Mouse (Mus musculus) thymus, postnatal 14 days (tissue): ENCODE measurements around the gene Arhgef2.
"Not testable (repeated sequence)": the region's sequence is repeated elsewhere in the genome, so short reads cannot be mapped to it uniquely, and the experiment has no call there.

Experiments
- DNase-seq: peaks from one replicate; pipeline ENCODE4 v3.0.0; 2021

Arhgef2 gene

DNA sequence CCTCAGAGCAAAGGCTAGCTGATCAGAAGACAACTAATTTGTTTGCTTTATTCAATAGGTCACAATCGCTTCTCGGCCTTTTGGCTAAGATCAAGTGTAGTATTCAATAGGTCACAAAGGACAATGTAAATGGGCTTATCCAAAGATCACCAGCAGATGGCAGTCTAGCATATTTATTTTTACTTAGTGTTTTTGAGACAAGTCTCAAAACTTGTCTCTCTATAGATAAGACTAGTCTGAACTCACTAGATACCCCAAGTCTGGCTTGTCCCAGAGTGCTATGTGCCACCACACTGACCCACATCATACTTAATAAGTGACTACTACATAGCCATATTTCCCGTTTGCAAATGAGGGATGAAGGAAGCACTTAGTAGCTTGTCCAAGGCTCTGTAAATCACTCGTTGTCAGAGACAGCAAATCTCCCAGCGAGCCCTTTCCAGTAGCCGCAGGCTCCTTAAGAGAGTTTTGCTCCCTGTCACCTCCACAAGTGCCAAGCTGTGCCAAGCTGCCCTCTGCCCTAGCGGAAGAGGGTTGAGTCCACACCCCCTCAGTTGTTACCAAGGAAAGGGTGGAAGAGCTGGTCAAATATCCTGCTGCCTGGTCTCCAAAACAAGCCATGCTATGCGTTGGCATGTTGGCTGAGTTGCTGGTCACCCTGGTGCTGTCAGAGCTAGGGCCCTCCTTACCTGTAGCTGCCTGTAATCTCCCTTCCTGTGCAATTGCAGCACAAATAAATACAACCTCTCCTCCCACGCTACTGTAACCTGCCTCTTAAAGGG is 13.6 kb upstream of the Arhgef2 start:
- DNase-seq = peak; percentile 66

DNA sequence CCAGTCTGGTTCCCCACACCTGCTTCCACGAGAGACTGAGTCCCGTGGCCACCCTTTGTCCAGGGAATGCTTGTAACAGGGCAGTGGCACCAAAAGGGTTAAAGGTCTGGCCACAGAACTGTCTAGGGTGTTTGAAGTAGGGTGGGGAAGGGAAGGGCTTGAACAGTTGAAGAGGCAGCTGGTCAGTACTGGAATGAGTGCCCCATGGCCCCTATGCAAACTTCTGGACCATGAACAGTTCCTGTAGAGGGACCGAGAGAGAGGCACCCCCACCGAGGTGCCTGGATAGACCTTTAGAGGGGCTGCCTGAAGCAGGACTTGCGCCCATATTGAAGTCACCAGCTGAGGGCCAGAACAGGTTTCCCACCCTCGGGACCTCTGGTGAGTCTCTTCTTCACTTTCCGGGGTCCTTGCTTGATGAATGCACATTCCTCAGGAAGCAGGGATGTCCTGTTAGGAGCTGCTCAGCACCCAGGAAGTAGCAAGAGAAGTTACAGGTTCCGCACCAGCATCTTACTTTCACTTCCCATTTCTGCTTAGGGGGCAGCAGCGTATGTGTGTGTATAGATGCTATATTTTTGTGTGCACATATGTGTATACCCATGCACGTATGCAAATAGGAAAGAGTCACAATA is 12.7 kb upstream of the Arhgef2 start:
- DNase-seq = peak; percentile 48

DNA sequence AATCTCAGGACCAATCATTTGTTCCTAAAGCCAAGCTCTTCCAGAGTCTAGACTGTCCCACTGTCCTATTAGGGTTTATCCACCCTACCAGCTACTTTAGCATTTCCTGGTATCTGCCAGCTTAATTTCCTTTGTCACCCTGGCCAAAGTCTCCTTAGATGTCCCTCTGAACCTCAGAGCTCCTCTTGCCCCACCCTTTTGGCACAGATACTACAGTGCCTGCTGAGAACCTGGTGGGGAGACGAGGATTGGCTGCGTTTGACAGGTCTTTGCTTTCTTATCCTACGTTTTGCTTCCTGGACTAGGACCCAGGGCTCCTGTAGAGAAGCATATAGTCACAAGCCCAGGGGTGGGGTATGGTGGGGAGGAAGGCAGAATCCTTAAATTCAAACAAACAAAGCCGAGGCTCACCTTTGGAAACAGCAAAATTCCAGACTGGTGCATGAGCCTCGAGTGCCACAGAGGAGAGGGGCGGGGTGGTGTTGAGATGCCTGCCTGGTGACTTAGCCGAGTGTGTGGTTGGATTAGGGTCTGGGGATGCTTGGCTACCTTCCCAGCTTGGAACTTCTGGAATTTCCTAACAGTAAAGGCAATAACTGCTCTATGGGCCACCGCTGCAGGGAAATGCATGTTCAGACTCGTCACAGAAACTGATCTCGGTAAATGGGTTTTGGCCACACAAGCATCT is 11.7 kb upstream of the Arhgef2 start:
- DNase-seq = no peak

DNA sequence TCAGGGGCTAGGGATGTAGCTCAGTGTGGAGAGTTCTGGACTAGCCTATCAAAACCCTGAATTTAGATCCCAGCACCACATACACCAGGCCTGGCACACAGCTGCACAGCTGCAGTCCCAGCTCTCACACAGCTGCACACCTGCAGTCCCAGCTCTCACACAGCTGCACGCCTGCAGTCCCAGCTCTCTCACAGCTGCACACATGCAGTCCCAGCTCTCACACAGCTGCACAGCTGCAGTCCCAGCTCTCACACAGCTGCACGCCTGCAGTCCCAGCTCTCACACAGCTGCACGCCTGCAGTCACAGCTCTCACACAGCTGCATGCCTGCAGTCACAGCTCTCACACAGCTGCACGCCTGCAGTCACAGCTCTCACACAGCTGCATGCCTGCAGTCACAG is 9.2 kb upstream of the Arhgef2 start:
- DNase-seq = not testable (repeated sequence)

DNA sequence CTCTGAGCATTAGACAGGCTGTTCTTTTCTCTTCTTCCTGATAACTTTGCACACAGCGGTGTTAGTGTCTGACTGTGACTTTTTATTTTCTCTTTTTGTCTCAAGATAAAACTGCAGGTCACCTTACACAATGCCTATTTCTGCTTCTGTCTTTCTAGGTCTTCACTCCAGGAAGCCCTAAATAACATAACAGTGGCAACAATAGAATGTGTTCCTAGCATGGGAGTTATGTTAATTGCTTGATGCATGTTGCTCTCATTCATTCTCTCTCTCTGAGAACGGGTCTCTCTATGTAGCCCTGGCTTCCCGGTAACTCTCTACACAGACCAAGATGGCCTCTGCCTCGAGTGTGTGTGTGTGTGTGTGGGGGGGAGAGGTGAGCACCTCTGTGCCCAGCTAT is 3.3 kb upstream of the Arhgef2 start:
- DNase-seq = no peak

DNA sequence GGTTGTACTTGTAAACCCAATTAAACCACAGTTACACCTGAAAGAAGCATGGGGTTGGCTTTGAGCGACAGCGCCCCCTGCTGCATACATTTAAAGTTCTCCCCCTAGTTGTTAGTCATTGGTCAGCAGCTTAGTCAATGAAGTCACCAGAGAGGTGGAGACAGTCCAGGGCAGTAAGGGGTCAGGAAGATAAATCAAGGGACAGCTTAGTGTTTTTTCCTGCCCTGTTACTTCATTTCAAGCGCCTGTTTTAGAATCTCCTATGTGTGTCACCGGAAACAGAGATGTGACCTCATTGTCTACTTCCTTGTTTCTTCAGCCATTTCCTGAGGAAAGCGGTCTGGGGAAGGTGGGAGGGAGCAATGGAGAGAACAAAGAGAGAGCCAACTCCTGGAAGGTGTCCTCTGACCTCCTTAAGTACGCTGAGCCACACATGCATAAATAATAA is 2.0 kb upstream of the Arhgef2 start:
- DNase-seq = peak; percentile 81

DNA sequence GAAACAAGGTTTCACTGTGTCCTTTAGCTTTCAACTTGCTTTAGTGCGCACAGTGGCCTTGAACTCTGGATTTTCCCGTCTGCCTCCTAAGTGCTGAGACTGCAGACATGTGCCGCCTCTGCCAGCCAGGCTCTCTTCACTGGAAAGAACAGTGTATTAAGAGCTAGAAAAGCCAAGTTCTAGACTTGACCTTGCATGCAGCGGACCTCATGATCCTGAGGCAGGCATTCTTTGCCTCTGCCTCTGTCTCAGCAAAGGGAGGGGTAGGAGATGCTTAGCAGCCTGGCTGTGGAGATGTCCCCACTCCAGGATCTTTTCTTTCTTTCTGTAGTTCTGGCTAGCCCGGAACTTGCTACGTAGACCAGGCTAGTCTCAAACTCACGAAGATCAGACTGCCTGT is 903 bp upstream of the Arhgef2 start:
- DNase-seq = no peak

DNA sequence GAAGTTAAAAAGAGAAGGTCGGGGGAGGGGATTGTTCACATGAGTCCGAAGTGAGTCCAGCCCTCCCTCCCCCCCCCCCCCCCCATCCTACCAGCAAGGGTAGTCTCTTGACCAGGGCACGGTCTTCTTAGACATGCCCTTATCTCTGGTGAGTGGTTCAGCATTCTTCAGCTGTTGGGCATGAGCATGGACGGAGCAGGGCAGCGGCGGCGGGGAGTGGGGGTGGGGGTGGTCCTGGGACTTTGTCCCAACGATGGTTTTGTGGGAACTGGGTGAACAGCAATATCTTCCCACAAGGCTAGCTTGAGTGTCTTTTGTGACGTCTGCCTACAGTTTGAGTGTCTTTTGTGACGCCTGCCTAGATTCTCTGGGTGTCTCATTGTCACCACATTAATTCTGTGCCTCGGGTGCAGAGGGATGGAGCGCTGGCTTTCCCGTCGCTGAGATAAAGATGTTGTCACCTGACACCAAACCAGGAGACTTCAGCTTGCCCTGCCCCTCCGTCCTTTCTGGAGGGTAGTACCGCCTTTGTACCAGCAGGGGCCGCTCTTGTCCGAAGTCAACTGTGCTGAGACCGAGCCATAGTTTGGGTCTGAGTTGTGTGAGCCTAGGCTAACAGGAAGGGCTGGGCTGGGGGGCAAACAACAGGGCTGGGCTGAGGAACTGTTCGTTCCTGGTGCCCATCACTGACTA is 1.4 kb downstream of the Arhgef2 start:
- peak; percentile 90 for DNase-seq

DNA sequence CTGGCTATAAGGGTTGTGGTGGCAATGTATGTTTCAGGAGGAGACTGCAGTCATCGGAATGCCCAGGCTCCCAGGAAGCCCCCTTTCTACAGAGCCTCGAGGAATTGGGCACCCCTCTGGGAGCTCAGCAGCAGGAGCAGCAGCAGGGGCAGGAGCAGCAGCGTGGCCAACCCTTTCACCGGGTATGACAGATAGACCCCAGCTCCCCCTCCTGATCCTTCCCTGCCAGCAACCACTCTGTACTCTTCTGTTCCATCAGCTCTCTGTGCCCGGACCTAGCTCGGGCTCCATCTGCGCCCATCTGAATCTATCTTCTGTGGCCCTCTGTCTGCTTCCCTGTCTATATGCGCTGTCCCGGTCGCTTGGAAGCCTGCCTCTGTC is 2.0 kb downstream of the Arhgef2 start:
- no peak for DNase-seq

DNA sequence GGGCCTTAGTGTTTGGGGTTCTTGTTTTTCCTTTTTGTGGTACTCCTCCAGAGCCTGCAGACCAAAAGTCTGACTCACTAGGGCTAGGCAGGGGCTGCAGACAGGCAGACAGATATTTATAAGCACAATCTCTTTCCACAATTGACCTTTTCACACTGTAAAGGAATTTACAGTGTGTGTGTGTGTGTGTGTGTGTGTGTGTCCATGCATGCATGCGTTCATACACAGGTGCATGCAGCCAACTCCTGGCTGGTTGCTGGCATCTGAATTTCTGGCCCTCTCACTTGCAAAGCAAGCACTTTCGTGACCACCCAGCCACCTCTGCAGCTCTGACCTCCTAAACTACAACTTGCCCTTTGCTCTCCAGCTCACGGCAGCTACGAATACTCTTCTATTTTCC is 3.3 kb downstream of the Arhgef2 start:
- DNase-seq = no peak

DNA sequence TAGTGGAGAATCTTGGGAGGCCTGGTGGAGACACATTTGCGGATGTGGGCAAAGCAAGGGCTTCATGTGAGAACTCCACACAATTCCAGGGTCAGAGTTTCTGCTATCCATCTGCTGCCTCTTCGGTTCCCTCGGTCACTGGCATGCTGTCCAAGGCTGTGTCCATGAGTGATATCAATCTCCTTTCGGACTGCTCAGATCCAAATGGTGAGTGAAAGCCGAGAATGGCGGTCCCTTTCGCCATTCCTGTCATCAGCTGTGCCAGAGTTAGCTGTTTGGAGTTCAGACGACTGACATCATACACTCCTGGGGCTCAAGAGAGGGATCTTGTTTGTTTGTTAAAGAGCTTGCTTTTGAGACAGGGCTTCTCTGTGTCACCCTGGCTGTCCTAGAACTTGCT is 8.7 kb downstream of the Arhgef2 start:
- no peak for DNase-seq

DNA sequence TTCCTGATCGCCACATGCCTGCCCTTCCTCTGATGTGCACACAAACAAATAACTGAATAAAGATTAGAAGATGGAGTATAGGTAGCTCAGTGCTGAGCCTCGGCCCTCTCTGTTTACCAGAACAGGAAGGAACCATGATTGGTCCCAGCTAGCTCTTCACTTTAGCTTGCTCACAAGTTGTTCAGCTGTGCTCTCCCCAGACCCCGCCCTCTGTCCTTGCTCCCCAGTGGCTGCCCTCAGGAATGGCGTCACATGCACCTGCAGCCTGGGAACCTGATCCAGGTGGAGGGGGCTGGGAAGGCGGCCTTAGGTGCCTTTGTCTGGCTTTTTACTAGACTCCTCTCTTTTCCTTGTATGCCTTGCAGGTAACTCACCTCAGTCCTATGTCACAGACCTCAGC is 9.4 kb downstream of the Arhgef2 start:
- DNase-seq = no peak

DNA sequence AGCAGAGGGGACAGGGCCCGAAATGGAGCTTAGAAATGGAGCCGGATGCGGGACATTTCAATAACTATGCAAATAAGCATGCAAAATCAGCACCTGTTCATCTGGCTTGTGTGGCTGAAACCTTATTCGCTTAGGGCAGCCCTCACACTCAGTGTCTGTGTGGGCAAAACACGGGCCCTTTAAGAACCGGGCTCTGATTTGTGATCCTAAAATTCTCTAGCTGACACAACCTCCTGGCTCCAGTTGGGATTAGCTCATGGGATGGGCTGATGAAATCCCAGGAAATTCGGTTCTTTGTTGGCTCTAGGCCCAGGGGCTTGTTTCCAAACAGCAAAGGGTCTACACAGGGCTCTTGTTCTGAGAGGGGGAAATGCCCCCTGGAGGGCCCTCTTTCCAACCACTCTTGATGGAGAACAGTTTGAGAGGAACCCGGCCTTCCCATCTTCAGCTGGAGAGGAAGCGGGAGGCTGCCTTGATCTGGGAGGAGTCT is 10.2 kb downstream of the Arhgef2 start:
- DNase-seq = no peak

DNA sequence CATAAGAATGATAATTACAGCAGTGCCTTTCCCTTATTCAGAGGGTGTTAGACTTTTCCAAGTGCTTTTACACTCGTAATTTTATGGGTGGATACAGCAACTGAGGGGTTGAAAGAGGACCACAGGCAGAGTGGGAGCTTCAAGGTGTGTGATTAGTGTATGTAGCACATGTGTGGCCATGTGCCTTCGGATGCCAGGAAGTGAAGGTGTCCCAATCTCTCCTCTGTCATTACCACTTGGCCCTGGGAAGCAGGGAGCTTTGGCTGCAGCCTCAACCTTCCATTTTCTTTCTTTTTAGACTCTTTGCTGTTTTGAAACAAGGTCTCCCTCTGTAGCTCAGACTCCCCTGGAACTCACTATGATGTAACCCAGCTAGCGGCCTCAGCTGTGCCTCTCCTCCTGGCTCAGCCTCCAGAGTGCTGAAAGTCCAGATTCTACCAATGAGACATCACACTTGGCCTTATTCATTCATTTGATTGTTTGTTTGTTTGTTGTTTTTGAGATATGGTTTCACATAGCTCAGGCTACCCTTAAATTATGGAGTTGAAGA is 11.3 kb downstream of the Arhgef2 start:
- no peak for DNase-seq

DNA sequence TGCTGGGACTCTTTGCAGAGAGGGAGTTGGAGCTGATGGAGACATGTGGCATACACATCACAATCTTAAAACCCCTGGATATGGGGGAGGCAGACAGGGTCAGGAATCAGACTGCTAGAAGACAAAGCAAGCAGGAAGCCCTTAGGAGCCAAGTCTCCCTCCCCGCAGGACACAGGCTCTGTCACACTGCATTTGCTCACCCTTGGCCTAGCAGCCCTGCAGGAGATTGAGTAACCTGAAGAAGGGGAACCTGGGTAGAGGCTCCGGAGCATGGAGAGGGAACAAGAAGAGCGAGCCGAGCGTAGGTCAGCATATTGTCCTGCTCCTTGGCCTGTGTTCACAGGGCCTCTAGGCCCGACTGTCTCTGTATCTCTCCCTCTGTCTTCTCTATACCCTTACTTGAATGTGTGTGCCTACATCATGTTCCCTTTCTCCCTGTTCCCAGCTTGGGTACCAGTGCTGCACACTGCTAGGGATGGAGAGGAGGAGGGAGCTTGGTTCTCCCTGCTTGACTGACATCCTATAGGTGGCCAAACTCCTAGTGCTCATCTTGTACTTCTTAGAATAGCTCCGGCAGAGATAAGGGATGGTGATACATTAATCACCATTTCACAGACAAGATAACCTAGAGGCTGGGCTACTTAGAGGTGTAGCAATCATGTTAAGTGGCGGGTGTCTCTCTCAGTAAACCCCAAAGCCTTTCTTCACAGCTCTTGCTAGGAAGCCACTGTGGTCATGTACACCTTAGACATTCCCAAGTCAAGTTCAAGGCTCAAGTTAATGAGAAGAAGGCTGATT is 12.5 kb downstream of the Arhgef2 start:
- peak; percentile 3 for DNase-seq

DNA sequence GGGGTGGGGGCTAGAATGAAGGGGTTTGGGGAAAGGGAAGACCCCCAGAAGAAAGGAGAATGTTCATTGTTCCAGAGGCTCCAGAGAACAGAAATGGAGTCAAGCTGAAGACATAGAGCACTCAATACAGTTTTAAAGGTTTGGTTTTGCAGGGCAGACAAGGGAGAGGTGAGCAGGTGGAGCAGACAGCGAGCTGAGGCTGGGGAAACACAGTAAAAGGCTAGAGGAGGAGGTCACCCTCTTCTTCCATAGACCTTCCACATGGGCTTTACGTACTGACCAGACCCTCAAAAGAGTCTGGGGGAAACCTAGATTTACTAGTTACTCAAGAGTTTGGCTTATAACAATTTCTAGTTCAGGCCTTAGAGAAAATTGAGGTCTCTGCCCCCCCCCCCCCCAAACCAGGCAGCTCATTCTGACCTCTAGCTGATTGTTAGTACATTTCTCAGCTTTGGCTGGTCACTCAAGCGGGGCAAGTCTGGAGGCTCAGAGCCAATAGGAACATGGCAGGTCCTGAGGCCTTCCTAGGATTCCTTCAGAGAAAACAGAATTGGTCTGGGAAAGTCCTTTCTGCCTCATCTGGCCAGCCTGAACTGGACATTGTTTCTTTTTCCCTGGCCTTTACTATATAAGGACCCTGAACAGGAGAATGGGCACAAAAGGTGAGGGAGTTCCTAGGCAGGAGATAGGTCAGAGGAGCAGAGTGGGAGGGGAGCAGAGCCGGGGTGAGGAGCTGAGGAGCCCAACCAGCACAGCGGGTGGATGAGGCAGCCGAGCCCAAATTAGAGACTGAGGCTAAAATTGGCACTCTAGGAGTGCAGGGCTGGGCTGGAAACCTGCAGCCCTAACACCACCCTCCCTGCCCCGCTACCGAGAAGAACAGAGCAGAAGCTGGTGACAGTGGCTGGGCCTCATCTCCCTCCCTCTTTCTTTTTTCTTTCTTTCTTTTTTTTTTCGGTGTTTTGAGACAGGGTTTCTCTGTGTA is 13.6 kb downstream of the Arhgef2 start:
- no peak for DNase-seq

DNA sequence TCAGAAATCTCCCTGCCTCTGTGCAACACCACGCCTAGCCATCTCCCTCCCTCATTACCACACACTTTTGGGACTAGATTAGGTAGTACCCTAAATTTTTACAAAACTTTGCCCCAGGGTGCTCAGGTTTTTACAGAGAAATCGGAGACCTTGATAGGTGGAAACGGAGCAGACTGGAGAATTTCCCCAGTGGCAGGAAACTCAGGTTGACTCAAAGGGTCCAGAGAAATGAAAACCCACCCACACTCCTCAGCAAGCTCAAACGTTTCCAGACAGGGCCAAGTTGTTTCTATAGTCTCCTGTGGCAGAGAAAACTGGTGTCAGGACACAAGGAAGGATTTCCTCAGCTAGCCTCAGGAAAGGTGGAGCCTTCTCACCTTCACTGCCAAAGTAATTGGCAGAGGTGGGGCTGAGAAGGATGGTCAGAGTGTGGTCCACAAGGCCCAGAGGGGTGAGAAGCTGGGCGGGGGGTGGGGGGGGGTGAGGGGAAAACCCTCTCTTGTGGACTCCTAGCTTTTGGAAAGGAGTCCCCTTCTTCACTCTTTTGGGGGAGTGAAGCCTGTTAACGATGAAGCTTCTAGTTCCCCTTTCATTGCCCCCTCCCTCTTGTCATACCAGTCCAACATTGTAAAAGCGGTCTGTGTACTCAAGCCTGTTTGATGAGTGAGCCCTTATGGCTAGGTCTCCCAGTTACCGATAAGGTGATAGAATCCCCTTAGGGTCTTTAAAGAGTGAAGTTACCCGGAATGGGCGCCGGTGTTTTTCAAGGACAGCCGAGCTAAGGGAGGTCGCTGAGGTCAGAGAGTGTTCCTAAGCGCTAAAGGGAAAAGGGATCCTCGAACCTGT is 14.6 kb downstream of the Arhgef2 start:
- no peak for DNase-seq

DNA sequence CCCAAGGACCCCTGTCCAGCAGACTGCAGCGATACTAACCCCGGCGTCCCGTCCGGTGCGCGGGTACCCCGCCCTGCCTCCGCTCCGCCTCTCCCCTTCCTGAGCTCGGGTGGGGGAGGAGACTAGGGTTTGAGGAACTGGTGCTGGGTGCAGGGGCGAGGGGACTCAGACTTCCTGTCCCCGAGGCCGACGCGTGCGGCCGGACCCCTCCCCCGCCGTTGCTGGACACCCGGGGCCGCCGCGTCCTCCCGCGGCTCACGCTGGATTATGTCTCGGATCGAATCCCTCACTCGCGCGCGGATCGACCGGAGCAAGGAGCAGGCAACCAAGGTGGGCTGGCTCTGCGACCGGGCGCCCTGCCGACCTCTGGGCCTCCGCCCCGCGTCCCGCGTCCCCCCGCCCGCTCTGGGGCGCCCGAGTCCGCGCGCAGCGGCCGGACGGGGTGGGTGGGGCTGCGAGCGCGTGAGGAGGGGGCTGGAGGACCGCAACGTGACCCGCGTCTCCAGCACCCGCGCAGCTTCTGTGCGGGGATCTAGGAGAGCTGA is 15.3 kb downstream of the Arhgef2 start:
- DNase-seq = peak; percentile 88

DNA sequence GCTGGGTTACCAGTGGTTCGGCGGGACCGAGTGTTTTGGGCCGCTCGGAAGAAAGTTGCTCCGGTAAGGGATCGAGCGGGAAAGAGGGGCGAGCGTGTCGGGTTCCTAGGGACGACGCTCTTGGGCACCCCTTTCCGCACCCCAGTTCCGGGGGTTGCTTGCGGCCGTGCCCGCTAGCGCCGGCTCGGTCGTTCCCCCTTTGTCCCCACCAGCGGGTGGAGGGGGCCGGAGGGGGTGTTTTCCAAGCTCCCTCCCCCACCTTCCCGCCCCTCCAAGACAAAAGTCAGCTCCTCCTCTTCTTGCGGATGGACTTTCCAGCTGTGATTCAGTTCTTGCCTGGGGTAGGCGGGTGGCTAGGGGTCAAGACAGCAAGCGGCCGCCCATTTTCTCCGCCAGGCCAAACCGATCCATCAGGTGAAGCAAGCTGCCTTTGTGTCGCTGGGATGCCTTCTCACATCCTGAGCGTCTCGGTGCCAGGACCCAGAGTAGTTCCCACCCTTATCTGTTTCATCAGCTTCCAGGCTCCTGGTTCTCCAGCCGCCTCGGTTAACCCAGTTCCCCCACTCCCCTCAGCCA is 15.9 kb downstream of the Arhgef2 start:
- DNase-seq = peak; percentile 75
